Mouse (Mus musculus): Measurements from ENCODE around the gene Hist2h3c2.

DNA sequence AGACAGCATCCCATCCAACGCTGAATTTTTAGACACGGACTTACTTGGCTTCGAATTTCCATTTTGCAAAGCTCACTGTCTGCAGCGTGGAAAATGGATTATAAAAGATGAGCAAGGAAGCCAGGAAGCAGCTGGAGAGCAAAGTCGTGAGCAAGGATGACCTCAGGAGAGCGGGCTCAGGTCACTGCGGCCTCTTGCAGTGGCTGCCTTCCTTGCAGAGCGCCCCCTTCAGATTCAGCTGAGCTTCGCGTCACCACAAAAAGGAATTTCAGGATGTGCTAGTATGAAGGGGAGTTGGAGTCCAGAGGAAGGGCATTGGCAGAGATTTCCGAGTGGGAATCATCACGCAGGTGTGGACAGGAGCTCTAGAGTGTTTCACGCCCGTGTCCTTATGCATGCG lies 29.7 kb downstream of the Hist2h3c2 start:
- TF ChIP-seq CTCF (IDR thresholded peaks at IDR 0.05; ENCODE audit: borderline replicate concordance, insufficient read depth, low read depth, low read length) (peak; percentile 23; the same call in 1 of the 2 replicates), POLR2A (IDR thresholded peaks at IDR 0.05; ENCODE audit: borderline replicate concordance, insufficient read depth, low read length) (no peak)

All from cerebellum, adult 2 months (tissue).